Mouse (Mus musculus): ENCODE measurements around the gene 4930402H24Rik. TPM values are rescaled to one million over a fixed set of nuclear protein-coding genes. Genes with fewer than 3 reads are reported as not detected.
"Not testable (repeated sequence)": the region's sequence is repeated elsewhere in the genome, so short reads cannot be mapped to it uniquely, and the experiment has no call there.

4930402H24Rik gene
- polyA plus RNA-seq, 1 experiment = 11.7 TPM

DNA sequence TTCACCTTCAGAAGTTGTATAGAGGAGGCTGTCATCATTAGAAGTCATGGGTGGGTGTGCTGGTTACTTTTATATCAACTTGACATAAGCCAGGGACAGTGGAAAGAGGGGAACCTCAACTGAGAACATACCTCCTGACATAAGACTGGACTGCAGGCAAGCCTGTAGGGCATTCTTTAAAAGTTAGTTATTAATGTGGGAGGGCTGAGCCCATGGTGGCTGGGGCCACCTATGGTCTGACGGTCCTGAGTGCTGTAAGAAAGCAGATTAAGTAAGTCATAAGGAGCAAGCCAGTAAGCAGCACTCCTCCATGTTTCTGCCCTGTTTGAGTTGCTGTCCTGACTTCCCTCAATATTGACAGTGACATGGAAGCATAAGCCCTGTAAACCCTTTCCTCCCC is 77.5 kb downstream of the 4930402H24Rik start:
- TF ChIP-seq CEBPB (IDR thresholded peaks at IDR 0.05; ENCODE audit: low read depth) = no peak
- TF ChIP-seq CTCF (IDR thresholded peaks at IDR 0.05; ENCODE audit: control insufficient read depth, insufficient read depth, insufficient read length) = no peak

DNA sequence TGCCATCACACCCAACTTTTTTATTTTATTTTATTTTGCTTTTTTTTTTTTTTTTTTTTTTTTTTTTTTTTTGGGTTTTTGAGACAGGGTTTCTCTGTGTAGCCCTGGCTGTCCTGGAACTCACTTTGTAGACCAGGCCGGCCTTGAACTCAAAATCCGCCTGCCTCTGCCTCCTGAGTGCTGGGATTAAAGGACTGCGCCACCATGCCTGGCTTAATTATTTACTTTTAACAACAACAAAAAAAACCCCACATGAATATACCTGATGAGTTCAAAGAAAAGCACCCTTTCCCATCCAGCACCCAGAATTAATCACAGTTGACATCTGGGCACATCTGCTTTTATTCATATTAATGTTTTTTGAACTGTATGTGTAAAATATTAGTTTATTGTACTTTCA is 78.1 kb downstream of the 4930402H24Rik start:
- Histone ChIP-seq H3K79me3 (ENCODE audit: low read depth) (peaks cover 19% of the 10 kb centered on the region), H3K79me2 (ENCODE audit: control insufficient read depth, insufficient read depth) (peaks cover 51% of the 10 kb centered on the region)
- not testable (repeated sequence) for H3K36me3 ChIP-seq (ENCODE audit: control insufficient read depth, insufficient read depth); H3ac ChIP-seq (ENCODE audit: control insufficient read depth, insufficient read length, low read depth); H3K4me3 ChIP-seq (ENCODE audit: insufficient read depth, poor library complexity, severe bottlenecking); H3K27me3 ChIP-seq (ENCODE audit: control insufficient read depth, insufficient read depth, insufficient read length)

More for the DNA sequence above, 77.5 kb downstream of the 4930402H24Rik start:
- peaks cover 53% of the 10 kb centered on the region for H3K79me2 ChIP-seq (ENCODE audit: control insufficient read depth, insufficient read depth)
- no peaks in the 10 kb centered on the region for H3K27me3 ChIP-seq (ENCODE audit: control insufficient read depth, insufficient read depth, insufficient read length)
- peaks cover 19% of the 10 kb centered on the region for H3K79me3 ChIP-seq (ENCODE audit: low read depth)
- H3K4me3 ChIP-seq (ENCODE audit: insufficient read depth, poor library complexity, severe bottlenecking) = no peak overlapping the region
- H3K36me3 ChIP-seq (ENCODE audit: control insufficient read depth, insufficient read depth) = peaks cover 5% of the 10 kb centered on the region
- no peak overlapping the region for H3ac ChIP-seq (ENCODE audit: control insufficient read depth, insufficient read length, low read depth)

- TF ChIP-seq MYOD1 (IDR thresholded peaks at IDR 0.05; ENCODE audit: control insufficient read depth, insufficient read length, low read depth) (no peak), USF1 (IDR thresholded peaks at IDR 0.05; ENCODE audit: low read depth) (no peak), MAX (IDR thresholded peaks at IDR 0.05) (no peak), FOSL1 (IDR thresholded peaks at IDR 0.05; ENCODE audit: insufficient read depth, low read length, poor library complexity, severe bottlenecking) (no peak), MYOG (IDR thresholded peaks at IDR 0.05; ENCODE audit: control insufficient read depth, extremely low read depth, insufficient read length) (no peak), CTCF (IDR thresholded peaks at IDR 0.05; ENCODE audit: control insufficient read depth, insufficient read depth, insufficient read length) (no peak), CEBPB (IDR thresholded peaks at IDR 0.05; ENCODE audit: low read depth) (no peak)
- H3K27me3 ChIP-seq (ENCODE audit: control insufficient read depth, insufficient read depth, insufficient read length) = no peaks in the 10 kb centered on the region
These were observed 78.8 kb downstream of the 4930402H24Rik start for GRCm38 (mm10) chr2:130827410-130827809.

GRCm38 (mm10) chr2:130818838-130819647 is 87.2 kb downstream of the 4930402H24Rik start:
- Histone ChIP-seq H3K4me3 (ENCODE audit: insufficient read depth, poor library complexity, severe bottlenecking) (no peak overlapping the region), H3K79me3 (ENCODE audit: low read depth) (no peaks in the 10 kb centered on the region), H3K36me3 (ENCODE audit: control insufficient read depth, insufficient read depth) (peaks cover 22% of the 10 kb centered on the region), H3ac (ENCODE audit: control insufficient read depth, insufficient read length, low read depth) (no peak overlapping the region), H3K27me3 (ENCODE audit: control insufficient read depth, insufficient read depth, insufficient read length) (no peaks in the 10 kb centered on the region), H3K79me2 (ENCODE audit: control insufficient read depth, insufficient read depth) (no peaks in the 10 kb centered on the region)
- TF ChIP-seq MYOD1 (IDR thresholded peaks at IDR 0.05; ENCODE audit: control insufficient read depth, insufficient read length, low read depth) = peak; percentile 53
- no peak for TF ChIP-seq USF1 (IDR thresholded peaks at IDR 0.05; ENCODE audit: low read depth)
- peak; percentile 36 for TF ChIP-seq CEBPB (IDR thresholded peaks at IDR 0.05; ENCODE audit: low read depth)

More at GRCm38 (mm10) chr2:130827410-130827809, 78.8 kb downstream of the 4930402H24Rik start:
- no peak overlapping the region for H3ac ChIP-seq (ENCODE audit: control insufficient read depth, insufficient read length, low read depth)
- H3K4me3 ChIP-seq (ENCODE audit: insufficient read depth, poor library complexity, severe bottlenecking) = no peak overlapping the region
- H3K79me2 ChIP-seq (ENCODE audit: control insufficient read depth, insufficient read depth) = peaks cover 45% of the 10 kb centered on the region
- H3K79me3 ChIP-seq (ENCODE audit: low read depth) = peaks cover 19% of the 10 kb centered on the region
- H3K36me3 ChIP-seq (ENCODE audit: control insufficient read depth, insufficient read depth) = peaks cover 7% of the 10 kb centered on the region

DNA sequence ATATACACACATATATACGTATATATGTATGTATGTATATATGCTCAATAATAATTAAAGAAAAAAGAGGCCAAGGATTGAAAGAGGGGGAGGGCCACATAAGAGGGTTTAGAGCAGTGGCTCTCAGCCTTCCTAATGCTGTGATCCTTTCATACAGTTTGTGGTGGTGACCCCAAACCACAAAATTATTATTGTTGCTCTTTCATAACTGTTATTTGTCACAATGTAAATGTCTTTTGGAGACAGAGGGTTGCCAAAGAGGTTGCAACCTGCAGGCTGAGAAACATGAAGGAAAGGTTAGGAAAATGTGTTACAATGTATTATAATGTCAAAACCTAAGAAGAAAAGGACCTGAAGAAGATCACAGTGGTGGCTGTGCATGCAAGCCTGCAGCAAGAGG is 88.3 kb downstream of the 4930402H24Rik start:
- H3K79me3 ChIP-seq (ENCODE audit: low read depth) = no peaks in the 10 kb centered on the region
- TF ChIP-seq MAX (IDR thresholded peaks at IDR 0.05) (no peak), MYOD1 (IDR thresholded peaks at IDR 0.05; ENCODE audit: control insufficient read depth, insufficient read length, low read depth) (no peak), FOSL1 (IDR thresholded peaks at IDR 0.05; ENCODE audit: insufficient read depth, low read length, poor library complexity, severe bottlenecking) (no peak), MYOG (IDR thresholded peaks at IDR 0.05; ENCODE audit: control insufficient read depth, extremely low read depth, insufficient read length) (no peak), CTCF (IDR thresholded peaks at IDR 0.05; ENCODE audit: control insufficient read depth, insufficient read depth, insufficient read length) (no peak), CEBPB (IDR thresholded peaks at IDR 0.05; ENCODE audit: low read depth) (no peak), USF1 (IDR thresholded peaks at IDR 0.05; ENCODE audit: low read depth) (no peak)
- no peak overlapping the region for H3K4me3 ChIP-seq (ENCODE audit: insufficient read depth, poor library complexity, severe bottlenecking)
- H3K27me3 ChIP-seq (ENCODE audit: control insufficient read depth, insufficient read depth, insufficient read length) = no peaks in the 10 kb centered on the region
- no peaks in the 10 kb centered on the region for H3K79me2 ChIP-seq (ENCODE audit: control insufficient read depth, insufficient read depth)
- H3ac ChIP-seq (ENCODE audit: control insufficient read depth, insufficient read length, low read depth) = no peak overlapping the region
- H3K36me3 ChIP-seq (ENCODE audit: control insufficient read depth, insufficient read depth) = peaks cover 27% of the 10 kb centered on the region

DNA sequence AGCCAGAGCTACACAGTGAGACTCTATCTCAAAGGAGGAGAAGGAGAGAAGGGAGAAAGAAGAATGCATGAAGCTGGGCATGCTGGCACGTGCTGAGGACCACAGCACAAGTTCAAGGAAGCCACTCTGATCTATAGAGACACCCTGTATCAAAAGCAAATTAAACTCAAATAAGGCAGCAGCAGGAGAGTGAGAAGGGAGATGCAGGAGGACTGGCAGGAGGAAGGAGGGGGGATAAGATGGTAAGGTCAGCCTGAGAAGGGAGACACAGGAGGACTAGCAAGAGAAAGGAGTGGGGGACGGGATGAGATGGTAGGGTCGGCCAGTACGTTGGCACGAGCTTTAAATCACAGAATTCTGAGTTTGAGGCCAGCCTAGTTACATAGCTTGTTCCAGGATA is 90.0 kb downstream of the 4930402H24Rik start:
- Histone ChIP-seq H3ac (ENCODE audit: control insufficient read depth, insufficient read length, low read depth) (no peak overlapping the region), H3K27me3 (ENCODE audit: control insufficient read depth, insufficient read depth, insufficient read length) (no peaks in the 10 kb centered on the region), H3K79me3 (ENCODE audit: low read depth) (no peaks in the 10 kb centered on the region), H3K4me3 (ENCODE audit: insufficient read depth, poor library complexity, severe bottlenecking) (no peak overlapping the region), H3K79me2 (ENCODE audit: control insufficient read depth, insufficient read depth) (no peaks in the 10 kb centered on the region), H3K36me3 (ENCODE audit: control insufficient read depth, insufficient read depth) (peaks cover 41% of the 10 kb centered on the region)
- no peak for TF ChIP-seq USF1 (IDR thresholded peaks at IDR 0.05; ENCODE audit: low read depth)
- no peak for TF ChIP-seq FOSL1 (IDR thresholded peaks at IDR 0.05; ENCODE audit: insufficient read depth, low read length, poor library complexity, severe bottlenecking)
